Mouse (Mus musculus): ENCODE measurements around the gene Dapl1. TPM values are rescaled to one million over a fixed set of nuclear protein-coding genes. Genes with fewer than 3 reads are reported as not detected.

Gene Dapl1
- polyA plus RNA-seq, 1 experiment from 2014 or later: 1.9 TPM

GRCm38 (mm10) chr2:59499146-59499545, 14.7 kb downstream of the Dapl1 start:
- no peaks in the 10 kb centered on the region for H3K36me3 ChIP-seq (ENCODE audit: control insufficient read depth, insufficient read depth, low read length)
- H3K4me3 ChIP-seq (ENCODE audit: control insufficient read depth in 1 of 2, insufficient read depth in 1 of 2, low read depth in 1 of 2, low read length in 2 of 2): no peak overlapping the region
- H3K4me1 ChIP-seq (ENCODE audit: control insufficient read depth in 2 of 2, insufficient read depth in 2 of 2, low read length in 2 of 2): peaks cover under 1 to 4% of the 10 kb centered on the region in 2 experiments; a peak in 2 of 4 replicates
- 62% methylated on average over 8 of the region's 8 CpGs for WGBS
- H3K9me3 ChIP-seq (ENCODE audit: control insufficient read depth, low read length): no peaks in the 10 kb centered on the region
- ATAC-seq (ENCODE audit: insufficient number of reproducible peaks, insufficient read depth, low FRiP score, low read depth): no peak
- H3K27me3 ChIP-seq (ENCODE audit: control insufficient read depth, insufficient read depth, low read length): no peaks in the 10 kb centered on the region
- no peak overlapping the region for H3K9ac ChIP-seq (ENCODE audit: low read length)
- no peak overlapping the region for H3K27ac ChIP-seq (replicated peaks in 1 of 2; ENCODE audit: control insufficient read depth in 1 of 2, insufficient read depth in 1 of 2, low read depth in 2 of 2, low read length in 2 of 2)
- H3K4me2 ChIP-seq (ENCODE audit: low read length): no peak overlapping the region

- Histone ChIP-seq H3K4me1 (ENCODE audit: control insufficient read depth in 2 of 2, insufficient read depth in 2 of 2, low read length in 2 of 2) (peaks cover 0 to 4% of the 10 kb centered on the region in 2 experiments; a peak in 1 of 4 replicates), H3K27ac (replicated peaks in 1 of 2; ENCODE audit: control insufficient read depth in 1 of 2, insufficient read depth in 1 of 2, low read depth in 2 of 2, low read length in 2 of 2) (no peak overlapping the region), H3K27me3 (ENCODE audit: control insufficient read depth, insufficient read depth, low read length) (no peaks in the 10 kb centered on the region), H3K36me3 (ENCODE audit: control insufficient read depth, insufficient read depth, low read length) (no peaks in the 10 kb centered on the region), H3K9me3 (ENCODE audit: control insufficient read depth, low read length) (no peaks in the 10 kb centered on the region), H3K9ac (ENCODE audit: low read length) (no peak overlapping the region), H3K4me3 (ENCODE audit: control insufficient read depth in 1 of 2, insufficient read depth in 1 of 2, low read depth in 1 of 2, low read length in 2 of 2) (no peak overlapping the region), H3K4me2 (ENCODE audit: low read length) (no peak overlapping the region)
- ATAC-seq (ENCODE audit: insufficient number of reproducible peaks, insufficient read depth, low FRiP score, low read depth): no peak
- 92% methylated on average over 2 of the region's 2 CpGs for WGBS
These were observed 15.3 kb downstream of the Dapl1 start for GRCm38 (mm10) chr2:59499717-59500116.

- H3K4me3 ChIP-seq (ENCODE audit: control insufficient read depth in 1 of 2, insufficient read depth in 1 of 2, low read depth in 1 of 2, low read length in 2 of 2): no peak overlapping the region
- 57% methylated on average over 4 of the region's 4 CpGs for WGBS
- no peak for ATAC-seq (ENCODE audit: insufficient number of reproducible peaks, insufficient read depth, low FRiP score, low read depth)
These were observed 24.6 kb downstream of the Dapl1 start for GRCm38 (mm10) chr2:59509061-59509460.

GRCm38 (mm10) chr2:59510416-59510815, 26.0 kb downstream of the Dapl1 start:
- Histone ChIP-seq H3K4me3 (ENCODE audit: control insufficient read depth in 1 of 2, insufficient read depth in 1 of 2, low read depth in 1 of 2, low read length in 2 of 2) (no peak overlapping the region), H3K27me3 (ENCODE audit: control insufficient read depth, insufficient read depth, low read length) (no peaks in the 10 kb centered on the region), H3K4me2 (ENCODE audit: low read length) (0 out of 2 replicates have a peak overlapping the region, but pooled peaks have one; percentile 2), H3K36me3 (ENCODE audit: control insufficient read depth, insufficient read depth, low read length) (no peaks in the 10 kb centered on the region), H3K9ac (ENCODE audit: low read length) (no peak overlapping the region), H3K9me3 (ENCODE audit: control insufficient read depth, low read length) (no peaks in the 10 kb centered on the region), H3K4me1 (ENCODE audit: control insufficient read depth in 2 of 2, insufficient read depth in 2 of 2, low read length in 2 of 2) (peaks cover 0 to 4% of the 10 kb centered on the region in 2 experiments; a peak in 1 of 4 replicates), H3K27ac (replicated peaks in 1 of 2; ENCODE audit: control insufficient read depth in 1 of 2, insufficient read depth in 1 of 2, low read depth in 2 of 2, low read length in 2 of 2) (no peak overlapping the region)
- ATAC-seq (ENCODE audit: insufficient number of reproducible peaks, insufficient read depth, low FRiP score, low read depth): no peak
- 34% methylated on average over 9 of the region's 9 CpGs for WGBS

More at GRCm38 (mm10) chr2:59509061-59509460, 24.6 kb downstream of the Dapl1 start:
- Histone ChIP-seq H3K27me3 (ENCODE audit: control insufficient read depth, insufficient read depth, low read length) (no peaks in the 10 kb centered on the region), H3K9ac (ENCODE audit: low read length) (no peak overlapping the region), H3K36me3 (ENCODE audit: control insufficient read depth, insufficient read depth, low read length) (no peaks in the 10 kb centered on the region), H3K4me2 (ENCODE audit: low read length) (no peak overlapping the region), H3K4me1 (ENCODE audit: control insufficient read depth in 2 of 2, insufficient read depth in 2 of 2, low read length in 2 of 2) (peaks cover 0 to 4% of the 10 kb centered on the region in 2 experiments; a peak in 1 of 4 replicates), H3K9me3 (ENCODE audit: control insufficient read depth, low read length) (no peaks in the 10 kb centered on the region), H3K27ac (replicated peaks in 1 of 2; ENCODE audit: control insufficient read depth in 1 of 2, insufficient read depth in 1 of 2, low read depth in 2 of 2, low read length in 2 of 2) (no peak overlapping the region)

- Histone ChIP-seq H3K27me3 (ENCODE audit: control insufficient read depth, insufficient read depth, low read length) (no peaks in the 10 kb centered on the region), H3K27ac (replicated peaks in 1 of 2; ENCODE audit: control insufficient read depth in 1 of 2, insufficient read depth in 1 of 2, low read depth in 2 of 2, low read length in 2 of 2) (no peak overlapping the region), H3K36me3 (ENCODE audit: control insufficient read depth, insufficient read depth, low read length) (no peaks in the 10 kb centered on the region), H3K4me3 (ENCODE audit: control insufficient read depth in 1 of 2, insufficient read depth in 1 of 2, low read depth in 1 of 2, low read length in 2 of 2) (no peak overlapping the region), H3K9ac (ENCODE audit: low read length) (no peak overlapping the region), H3K4me1 (ENCODE audit: control insufficient read depth in 2 of 2, insufficient read depth in 2 of 2, low read length in 2 of 2) (peaks cover 0 to 4% of the 10 kb centered on the region in 2 experiments; a peak in 1 of 4 replicates), H3K9me3 (ENCODE audit: control insufficient read depth, low read length) (no peaks in the 10 kb centered on the region), H3K4me2 (ENCODE audit: low read length) (no peak overlapping the region)
- 64% methylated on average over 6 of the region's 6 CpGs for WGBS
- no peak for ATAC-seq (ENCODE audit: insufficient number of reproducible peaks, insufficient read depth, low FRiP score, low read depth)
These were observed 26.4 kb downstream of the Dapl1 start for GRCm38 (mm10) chr2:59510882-59511281.

- H3K27ac ChIP-seq (replicated peaks in 1 of 2; ENCODE audit: control insufficient read depth in 1 of 2, insufficient read depth in 1 of 2, low read depth in 2 of 2, low read length in 2 of 2): no peak overlapping the region
- no peaks in the 10 kb centered on the region for H3K27me3 ChIP-seq (ENCODE audit: control insufficient read depth, insufficient read depth, low read length)
- no peak overlapping the region for H3K4me2 ChIP-seq (ENCODE audit: low read length)
- H3K4me3 ChIP-seq (ENCODE audit: control insufficient read depth in 1 of 2, insufficient read depth in 1 of 2, low read depth in 1 of 2, low read length in 2 of 2): no peak overlapping the region
- no peaks in the 10 kb centered on the region for H3K9me3 ChIP-seq (ENCODE audit: control insufficient read depth, low read length)
- no peak overlapping the region for H3K9ac ChIP-seq (ENCODE audit: low read length)
- no peak for ATAC-seq (ENCODE audit: insufficient number of reproducible peaks, insufficient read depth, low FRiP score, low read depth)
- no peaks in the 10 kb centered on the region for H3K36me3 ChIP-seq (ENCODE audit: control insufficient read depth, insufficient read depth, low read length)
- WGBS: 88% methylated on average over 10 of the region's 10 CpGs
- peaks cover 0 to 3% of the 10 kb centered on the region in 2 experiments; a peak in 3 of 4 replicates for H3K4me1 ChIP-seq (ENCODE audit: control insufficient read depth in 2 of 2, insufficient read depth in 2 of 2, low read length in 2 of 2)
These were observed 36.2 kb downstream of the Dapl1 start for GRCm38 (mm10) chr2:59520663-59521062.

- H3K36me3 ChIP-seq (ENCODE audit: control insufficient read depth, insufficient read depth, low read length): no peaks in the 10 kb centered on the region
- peaks cover 0 to 3% of the 10 kb centered on the region in 2 experiments; a peak in 3 of 4 replicates for H3K4me1 ChIP-seq (ENCODE audit: control insufficient read depth in 2 of 2, insufficient read depth in 2 of 2, low read length in 2 of 2)
- peak overlapping the region; percentile 48 for H3K9ac ChIP-seq (ENCODE audit: low read length)
- WGBS: 8% methylated on average over 19 of the region's 19 CpGs
- no peaks in the 10 kb centered on the region for H3K27me3 ChIP-seq (ENCODE audit: control insufficient read depth, insufficient read depth, low read length)
- H3K9me3 ChIP-seq (ENCODE audit: control insufficient read depth, low read length): no peaks in the 10 kb centered on the region
- H3K4me2 ChIP-seq (ENCODE audit: low read length): peak overlapping the region; percentile 61
- peak overlapping the region; percentile 18 to 38 for H3K4me3 ChIP-seq (ENCODE audit: control insufficient read depth in 1 of 2, insufficient read depth in 1 of 2, low read depth in 1 of 2, low read length in 2 of 2)
- ATAC-seq (ENCODE audit: insufficient number of reproducible peaks, insufficient read depth, low FRiP score, low read depth): peak; percentile 48; the same call in 1 of the 2 replicates
- no peak overlapping the region for H3K27ac ChIP-seq (replicated peaks in 1 of 2; ENCODE audit: control insufficient read depth in 1 of 2, insufficient read depth in 1 of 2, low read depth in 2 of 2, low read length in 2 of 2)
These were observed 37.7 kb downstream of the Dapl1 start for GRCm38 (mm10) chr2:59522079-59522684.

Measured in heart, embryonic 14.5 days (tissue).